Mouse (Mus musculus) lung, postnatal 25 days (tissue): ENCODE measurements around the gene Scel.

ENCODE experiments used
- DNase-seq: peaks from one replicate; pipeline ENCODE4 v3.0.0; 2022; ENCODE audit warnings: low spot score

The Scel gene

GRCm38 (mm10) chr14:103513473-103513811, 300 bp downstream of the Scel start:
- no peak for DNase-seq

- no peak for DNase-seq
These were observed 2.3 kb downstream of the Scel start for GRCm38 (mm10) chr14:103515419-103515818.

GRCm38 (mm10) chr14:103526286-103526685, 13.1 kb downstream of the Scel start:
- no peak for DNase-seq

- no peak for DNase-seq
These were observed 16.7 kb downstream of the Scel start for GRCm38 (mm10) chr14:103529733-103530367.

- no peak for DNase-seq
These were observed 18.7 kb downstream of the Scel start for GRCm38 (mm10) chr14:103531722-103532341.

GRCm38 (mm10) chr14:103535511-103536024, 22.4 kb downstream of the Scel start:
- DNase-seq = no peak

- no peak for DNase-seq
These were observed 23.2 kb downstream of the Scel start for GRCm38 (mm10) chr14:103536334-103536733.

GRCm38 (mm10) chr14:103537355-103538056, 24.4 kb downstream of the Scel start:
- peak; percentile 37 for DNase-seq

- DNase-seq = no peak
These were observed 26.7 kb downstream of the Scel start for GRCm38 (mm10) chr14:103539796-103540195.

GRCm38 (mm10) chr14:103541679-103542078, 28.5 kb downstream of the Scel start:
- DNase-seq = no peak

GRCm38 (mm10) chr14:103543304-103544079, 30.4 kb downstream of the Scel start:
- no peak for DNase-seq

GRCm38 (mm10) chr14:103545734-103546133, 32.6 kb downstream of the Scel start:
- DNase-seq = no peak

- no peak for DNase-seq
These were observed 33.1 kb downstream of the Scel start for GRCm38 (mm10) chr14:103546246-103546645.

- DNase-seq = no peak
These were observed 35.1 kb downstream of the Scel start for GRCm38 (mm10) chr14:103548220-103548619.

- peak; percentile 66 for DNase-seq
These were observed 37.3 kb downstream of the Scel start for GRCm38 (mm10) chr14:103550480-103550879.

GRCm38 (mm10) chr14:103550921-103551320, 37.8 kb downstream of the Scel start:
- DNase-seq = no peak

- no peak for DNase-seq
These were observed 38.8 kb downstream of the Scel start for GRCm38 (mm10) chr14:103551921-103552320.

- DNase-seq = no peak
These were observed 39.2 kb downstream of the Scel start for GRCm38 (mm10) chr14:103552379-103552778.

- DNase-seq = no peak
These were observed 43.5 kb downstream of the Scel start for GRCm38 (mm10) chr14:103556609-103557008.

GRCm38 (mm10) chr14:103561383-103562096, 48.4 kb downstream of the Scel start:
- DNase-seq = no peak

- DNase-seq = no peak
These were observed 54.8 kb downstream of the Scel start for GRCm38 (mm10) chr14:103567957-103568356.

GRCm38 (mm10) chr14:103568433-103568832, 55.3 kb downstream of the Scel start:
- DNase-seq = no peak
